Mouse (Mus musculus) erythroblast, embryonic 14.5 days (primary cell): ENCODE data around the gene Inpp4b. TPM values are rescaled to one million over a fixed set of nuclear protein-coding genes. Genes with fewer than 3 reads are reported as not detected.

Experiments used
- H3K27me3 ChIP-seq: 2 replicates; pipeline ENCODE4 v1.6.1; 2012; ENCODE audit warnings: inconsistent platforms; ENCODE audit not compliant: control insufficient read depth
- H3K36me3 ChIP-seq: 2 replicates; pipeline ENCODE4 v1.6.1; 2012; ENCODE audit warnings: mild to moderate bottlenecking, inconsistent platforms; ENCODE audit not compliant: control insufficient read depth
- H3K4me1 ChIP-seq: 2 replicates; pipeline ENCODE4 v1.6.1; 2012; ENCODE audit warnings: inconsistent platforms; ENCODE audit not compliant: control insufficient read depth
- H3K4me3 ChIP-seq: replicated peaks from 2 replicates; pipeline ENCODE3; 2012; ENCODE audit warnings: moderate library complexity, mild to moderate bottlenecking, inconsistent platforms
- H3K9me3 ChIP-seq: 2 replicates; pipeline ENCODE4 v1.6.1; 2012; ENCODE audit warnings: low read length, inconsistent platforms, mixed read lengths; ENCODE audit not compliant: control insufficient read depth
- GATA1 ChIP-seq: IDR thresholded peaks from 2 replicates; pipeline ENCODE4 v1.6.1; 2012; ENCODE audit warnings: low read length, inconsistent platforms, mixed read lengths
- TAL1 ChIP-seq: IDR thresholded peaks from 3 replicates; pipeline ENCODE4 v1.6.1; 2012; ENCODE audit warnings: low read length, inconsistent platforms, mixed read lengths
- polyA plus RNA-seq: library from polyadenylated mRNA; stranded (reverse); fragments of >175 nt; gene quantifications from 2 replicates; pipeline ENCODE4 v1.2.3, GENCODE M21; 2012

Gene Inpp4b
- polyA plus RNA-seq, 1 experiment = not detected

- TF ChIP-seq TAL1 = no peak
- no peak for TF ChIP-seq GATA1
- Histone ChIP-seq H3K4me3 (no peak overlapping the region), H3K4me1 (no peaks in the 10 kb centered on the region), H3K36me3 (no peaks in the 10 kb centered on the region), H3K27me3 (no peaks in the 10 kb centered on the region), H3K9me3 (no peaks in the 10 kb centered on the region)
Measured at GRCm38 (mm10) chr8:81862738-81863137, 520.4 kb downstream of the Inpp4b start.

GRCm38 (mm10) chr8:81864318-81864717 is 522.0 kb downstream of the Inpp4b start:
- no peaks in the 10 kb centered on the region for H3K4me1 ChIP-seq
- no peaks in the 10 kb centered on the region for H3K9me3 ChIP-seq
- H3K4me3 ChIP-seq = no peak overlapping the region
- no peaks in the 10 kb centered on the region for H3K36me3 ChIP-seq
- TF ChIP-seq GATA1 (no peak), TAL1 (no peak)
- no peaks in the 10 kb centered on the region for H3K27me3 ChIP-seq

GRCm38 (mm10) chr8:81865664-81866063 is 523.3 kb downstream of the Inpp4b start:
- Histone ChIP-seq H3K27me3 (no peaks in the 10 kb centered on the region), H3K4me3 (no peak overlapping the region), H3K4me1 (no peaks in the 10 kb centered on the region), H3K9me3 (no peaks in the 10 kb centered on the region), H3K36me3 (no peaks in the 10 kb centered on the region)
- no peak for TF ChIP-seq TAL1

- H3K4me1 ChIP-seq = no peaks in the 10 kb centered on the region
- H3K4me3 ChIP-seq = no peak overlapping the region
- H3K36me3 ChIP-seq = no peaks in the 10 kb centered on the region
- H3K9me3 ChIP-seq = no peaks in the 10 kb centered on the region
- no peak for TF ChIP-seq GATA1
- H3K27me3 ChIP-seq = no peaks in the 10 kb centered on the region
Measured at GRCm38 (mm10) chr8:81867020-81867419, 524.7 kb downstream of the Inpp4b start.

- Histone ChIP-seq H3K4me3 (no peak overlapping the region), H3K4me1 (no peaks in the 10 kb centered on the region), H3K9me3 (no peaks in the 10 kb centered on the region), H3K36me3 (no peaks in the 10 kb centered on the region), H3K27me3 (no peaks in the 10 kb centered on the region)
- TF ChIP-seq GATA1 (no peak), TAL1 (no peak)
Measured at GRCm38 (mm10) chr8:81870466-81870865, 528.1 kb downstream of the Inpp4b start.

- Histone ChIP-seq H3K9me3 (no peaks in the 10 kb centered on the region), H3K4me1 (no peaks in the 10 kb centered on the region), H3K27me3 (no peaks in the 10 kb centered on the region), H3K4me3 (no peak overlapping the region), H3K36me3 (no peaks in the 10 kb centered on the region)
- no peak for TF ChIP-seq GATA1
- no peak for TF ChIP-seq TAL1
Measured at GRCm38 (mm10) chr8:81880071-81880470, 537.7 kb downstream of the Inpp4b start.

- H3K4me1 ChIP-seq = no peaks in the 10 kb centered on the region
- no peaks in the 10 kb centered on the region for H3K9me3 ChIP-seq
- no peaks in the 10 kb centered on the region for H3K27me3 ChIP-seq
- no peak for TF ChIP-seq TAL1
- TF ChIP-seq GATA1 = no peak
- no peaks in the 10 kb centered on the region for H3K36me3 ChIP-seq
- H3K4me3 ChIP-seq = no peak overlapping the region
Measured at GRCm38 (mm10) chr8:81884195-81884594, 541.8 kb downstream of the Inpp4b start.

- no peak overlapping the region for H3K4me3 ChIP-seq
- no peaks in the 10 kb centered on the region for H3K9me3 ChIP-seq
- no peaks in the 10 kb centered on the region for H3K36me3 ChIP-seq
- H3K27me3 ChIP-seq = no peaks in the 10 kb centered on the region
- H3K4me1 ChIP-seq = no peaks in the 10 kb centered on the region
- TF ChIP-seq GATA1 (no peak), TAL1 (no peak)
Measured at GRCm38 (mm10) chr8:81888843-81889242, 546.5 kb downstream of the Inpp4b start.

GRCm38 (mm10) chr8:81893292-81893691 is 550.9 kb downstream of the Inpp4b start:
- no peaks in the 10 kb centered on the region for H3K36me3 ChIP-seq
- TF ChIP-seq GATA1 = no peak
- TF ChIP-seq TAL1 = no peak
- no peak overlapping the region for H3K4me3 ChIP-seq
- no peaks in the 10 kb centered on the region for H3K27me3 ChIP-seq
- H3K4me1 ChIP-seq = no peaks in the 10 kb centered on the region
- no peaks in the 10 kb centered on the region for H3K9me3 ChIP-seq

- TF ChIP-seq GATA1 = no peak
- TF ChIP-seq TAL1 = no peak
Measured at GRCm38 (mm10) chr8:81946812-81947211, 604.5 kb downstream of the Inpp4b start.

More at GRCm38 (mm10) chr8:81946812-81947211, 604.5 kb downstream of the Inpp4b start:
- no peaks in the 10 kb centered on the region for H3K9me3 ChIP-seq
- no peaks in the 10 kb centered on the region for H3K4me1 ChIP-seq
- no peaks in the 10 kb centered on the region for H3K27me3 ChIP-seq
- H3K36me3 ChIP-seq = no peaks in the 10 kb centered on the region
- no peak overlapping the region for H3K4me3 ChIP-seq
